Mouse (Mus musculus) intestine, embryonic 14.5 days (tissue): ENCODE data around the gene Pbx3. TPM values are rescaled to one million over a fixed set of nuclear protein-coding genes. Genes with fewer than 3 reads are reported as not detected.

ENCODE experiments used
- ATAC-seq: fragments of 200-750 bp; cut with Nextera tagmentation; replicated peaks from 2 replicates; pipeline ENCODE4 v1.8.0; 2017; ENCODE audit warnings: low read depth, moderate number of reproducible peaks, moderate TSS enrichment, moderate library complexity; ENCODE audit not compliant: low FRiP score, low TSS enrichment
- DNase-seq: peaks from one replicate; pipeline ENCODE4 v3.0.0-alpha.2; 2018; ENCODE audit warnings: low spot score
- H3K27ac ChIP-seq: fragments of 300-500 bp; sonication (generic); 2 replicates; pipeline ENCODE4 v1.5.1; 2014; ENCODE audit warnings: low read depth, mild to moderate bottlenecking, control low read depth
- H3K27me3 ChIP-seq: fragments of 300-500 bp; sonication (generic); replicated peaks from 2 replicates; pipeline ENCODE4 v1.6.1; 2014; ENCODE audit warnings: low read length, control low read depth; ENCODE audit not compliant: control insufficient read depth, insufficient read depth
- H3K36me3 ChIP-seq: fragments of 300-500 bp; sonication (generic); 2 replicates; pipeline ENCODE4 v1.6.1; 2014; ENCODE audit warnings: low read length, control low read depth; ENCODE audit not compliant: control insufficient read depth, insufficient read depth
- H3K4me1 ChIP-seq: fragments of 300-500 bp; sonication (generic); replicated peaks from 2 replicates; pipeline ENCODE4 v1.6.1; 2014; ENCODE audit warnings: low read length, control low read depth, mixed read lengths; ENCODE audit not compliant: control insufficient read depth, insufficient read depth
- H3K4me2 ChIP-seq: fragments of 300-500 bp; sonication (generic); 2 replicates; pipeline ENCODE4 v1.6.1; 2014; ENCODE audit warnings: low read length
- H3K4me3 ChIP-seq: fragments of 300-500 bp; sonication (generic); 2 replicates; pipeline ENCODE4 v1.5.1; 2014; ENCODE audit warnings: low read depth, low read length, control low read depth, mixed read lengths
- H3K9ac ChIP-seq: fragments of 300-500 bp; sonication (generic); 2 replicates; pipeline ENCODE4 v1.6.1; 2014; ENCODE audit warnings: mild to moderate bottlenecking, low read length
- H3K9me3 ChIP-seq: fragments of 300-500 bp; sonication (generic); 2 replicates; pipeline ENCODE4 v1.6.1; 2016; ENCODE audit warnings: low read length, control low read depth; ENCODE audit not compliant: control insufficient read depth
- WGBS: fragments of 180-500 bp; shearing (Covaris S2); extraction: QIAGEN DNeasy Blood & Tissue Kit; methylation state at CpG from one replicate; pipeline ENCODE4 v1.1.7; 2014; 5-methylcytosine and 5-hydroxymethylcytosine counted together
- polyA plus RNA-seq: library from polyadenylated mRNA; unstranded; fragments of >200 nt; fragmentation: Nextera tagmentation; extraction: Ambion mirVana; gene quantifications from 2 replicates; pipeline ENCODE4 v1.2.1, GENCODE M21; 2014

The Pbx3 gene
- polyA plus RNA-seq = 24.5 and 26.9 TPM in 2 replicates

GRCm38 (mm10) chr2:34372305-34373301 is at the start of gene Pbx3:
Gene Pbx3, minus strand, starts transcription at chr2:34373142.
- no peaks in the 10 kb centered on the region for H3K9me3 ChIP-seq
- H3K4me2 ChIP-seq = peak within 1 kb of the TSS; percentile 88
- peak within 1 kb of the TSS; percentile 59 for H3K4me3 ChIP-seq
- H3K36me3 ChIP-seq = no peaks in the 10 kb centered on the region
- 0 out of 2 replicates have a peak, but pooled peaks cover 3% of the 10 kb centered on the region for H3K27me3 ChIP-seq
- H3K9ac ChIP-seq = peak within 1 kb of the TSS; percentile 88
- WGBS = under 1% methylated on average over 58 of the region's 102 CpGs
- peak within 1 kb of the TSS; percentile 97 for H3K27ac ChIP-seq
- ATAC-seq = peak; percentile 93
- DNase-seq = peak; percentile 97
- H3K4me1 ChIP-seq = peaks cover 14% of the 10 kb centered on the region

GRCm38 (mm10) chr2:34420256-34420655 is 47.3 kb upstream of the Pbx3 start:
- no peaks in the 10 kb centered on the region for H3K4me1 ChIP-seq
- H3K9ac ChIP-seq = no peak overlapping the region
- WGBS = 60% methylated on average over 1 of the region's 1 CpGs
- H3K27me3 ChIP-seq = no peaks in the 10 kb centered on the region
- no peak overlapping the region for H3K4me3 ChIP-seq
- ATAC-seq = no peak
- no peaks in the 10 kb centered on the region for H3K36me3 ChIP-seq
- H3K27ac ChIP-seq = no peak overlapping the region
- no peak overlapping the region for H3K4me2 ChIP-seq
- no peaks in the 10 kb centered on the region for H3K9me3 ChIP-seq
- no peak for DNase-seq

GRCm38 (mm10) chr2:34409741-34410340 is 36.9 kb upstream of the Pbx3 start:
- Histone ChIP-seq H3K36me3 (no peaks in the 10 kb centered on the region), H3K4me3 (no peak overlapping the region), H3K27ac (no peak overlapping the region), H3K9me3 (no peaks in the 10 kb centered on the region), H3K27me3 (no peaks in the 10 kb centered on the region), H3K9ac (no peak overlapping the region), H3K4me1 (peaks cover 8% of the 10 kb centered on the region), H3K4me2 (no peak overlapping the region)
- WGBS = 76% methylated on average over 5 of the region's 5 CpGs
- no peak for ATAC-seq
- no peak for DNase-seq

GRCm38 (mm10) chr2:34408341-34408740 is 35.4 kb upstream of the Pbx3 start:
- no peaks in the 10 kb centered on the region for H3K27me3 ChIP-seq
- DNase-seq (no peak), ATAC-seq (no peak)
- no peaks in the 10 kb centered on the region for H3K9me3 ChIP-seq
- peaks cover 8% of the 10 kb centered on the region for H3K4me1 ChIP-seq
- WGBS = 93% methylated on average over 10 of the region's 10 CpGs
- H3K4me2 ChIP-seq = no peak overlapping the region
- no peak overlapping the region for H3K9ac ChIP-seq
- H3K4me3 ChIP-seq = no peak overlapping the region
- no peak overlapping the region for H3K27ac ChIP-seq
- H3K36me3 ChIP-seq = no peaks in the 10 kb centered on the region

- Histone ChIP-seq H3K36me3 (no peaks in the 10 kb centered on the region), H3K9me3 (no peaks in the 10 kb centered on the region), H3K9ac (peak overlapping the region; percentile 86), H3K27ac (no peak overlapping the region), H3K27me3 (no peaks in the 10 kb centered on the region), H3K4me1 (peaks cover 8% of the 10 kb centered on the region), H3K4me3 (peak overlapping the region; percentile 87), H3K4me2 (peak overlapping the region; percentile 72)
- no peak for ATAC-seq
- WGBS = 45% methylated on average over 7 of the region's 7 CpGs
- DNase-seq = no peak
Observed at GRCm38 (mm10) chr2:34407596-34407995, 34.7 kb upstream of the Pbx3 start.

- Histone ChIP-seq H3K9ac (peak within 1 kb of the TSS; percentile 86), H3K36me3 (no peaks in the 10 kb centered on the region), H3K4me1 (peaks cover 8% of the 10 kb centered on the region), H3K9me3 (no peaks in the 10 kb centered on the region), H3K27ac (no peak within 1 kb of the TSS), H3K27me3 (no peaks in the 10 kb centered on the region), H3K4me3 (peak within 1 kb of the TSS; percentile 87), H3K4me2 (peak within 1 kb of the TSS; percentile 72)
- peak; percentile 98 for ATAC-seq
- WGBS = under 1% methylated on average over 65 of the region's 68 CpGs
- DNase-seq = peak; percentile 99
Observed at GRCm38 (mm10) chr2:34406601-34407464, 33.9 kb upstream of the Pbx3 start, which contains the start of gene Mapkap1. Gene Mapkap1, plus strand, starts transcription at chr2:34406771.

GRCm38 (mm10) chr2:34399535-34399934 is 26.6 kb upstream of the Pbx3 start:
- ATAC-seq (no peak), DNase-seq (no peak)
- no peak overlapping the region for H3K4me2 ChIP-seq
- no peak overlapping the region for H3K9ac ChIP-seq
- no peaks in the 10 kb centered on the region for H3K36me3 ChIP-seq
- H3K27ac ChIP-seq = no peak overlapping the region
- H3K4me3 ChIP-seq = no peak overlapping the region
- WGBS = 60% methylated on average over 4 of the region's 4 CpGs
- no peaks in the 10 kb centered on the region for H3K9me3 ChIP-seq
- H3K27me3 ChIP-seq = no peaks in the 10 kb centered on the region
- H3K4me1 ChIP-seq = no peaks in the 10 kb centered on the region

- WGBS = 94% methylated on average over 2 of the region's 2 CpGs
- no peak for ATAC-seq
Observed at GRCm38 (mm10) chr2:34378930-34379329, 6.0 kb upstream of the Pbx3 start.

More at GRCm38 (mm10) chr2:34378930-34379329, 6.0 kb upstream of the Pbx3 start:
- Histone ChIP-seq H3K27ac (no peak overlapping the region), H3K27me3 (no peaks in the 10 kb centered on the region), H3K9ac (no peak overlapping the region), H3K9me3 (no peaks in the 10 kb centered on the region), H3K4me2 (no peak overlapping the region), H3K4me1 (no peaks in the 10 kb centered on the region), H3K36me3 (no peaks in the 10 kb centered on the region), H3K4me3 (no peak overlapping the region)
- DNase-seq = no peak
